Mouse (Mus musculus) testis, postnatal 10 days (tissue): Measurements from ENCODE around the gene Nemp1.

Experiments
- DNase-seq: peaks from one replicate; pipeline ENCODE4 v3.0.0; 2021; ENCODE audit warnings: low spot score

Nemp1 gene

DNA sequence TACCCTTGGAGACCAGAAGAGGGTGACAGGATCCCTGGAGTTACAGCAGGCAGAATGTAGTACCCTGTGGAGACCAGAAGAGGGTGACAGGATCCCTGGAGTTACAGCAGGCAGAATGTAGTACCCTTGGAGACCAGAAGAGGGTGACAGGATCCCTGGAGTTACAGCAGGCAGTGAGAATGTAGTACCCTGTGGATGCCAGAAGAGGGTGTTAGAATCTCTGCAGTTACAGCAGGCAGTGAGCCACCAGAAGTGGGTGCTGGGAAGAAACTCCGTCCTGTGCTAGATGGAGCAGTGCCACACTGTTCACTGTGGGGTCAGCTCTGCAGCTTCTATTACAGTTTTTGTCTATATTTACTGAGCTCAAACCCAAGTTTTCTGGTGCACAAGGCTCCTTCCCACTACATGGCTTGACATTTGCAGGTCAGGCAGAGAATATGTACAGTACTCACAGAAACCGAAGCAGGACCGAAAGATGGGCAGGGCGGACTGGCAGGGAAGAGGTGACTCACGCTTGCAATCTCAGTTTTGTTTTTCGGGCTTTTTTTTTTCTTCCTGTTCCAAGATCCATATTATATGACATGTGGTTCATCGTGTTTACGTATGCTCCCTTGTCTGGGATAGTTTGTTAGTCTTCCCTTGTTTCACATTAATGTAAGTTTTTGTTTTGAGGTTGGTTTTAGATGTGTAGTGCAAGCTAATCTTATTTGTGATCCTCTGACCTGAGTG lies 8.3 kb downstream of the Nemp1 start:
- peak; percentile 86 for DNase-seq

- DNase-seq = no peak
Measured at GRCm38 (mm10) chr10:127675859-127676398, 9.2 kb downstream of the Nemp1 start.

DNA sequence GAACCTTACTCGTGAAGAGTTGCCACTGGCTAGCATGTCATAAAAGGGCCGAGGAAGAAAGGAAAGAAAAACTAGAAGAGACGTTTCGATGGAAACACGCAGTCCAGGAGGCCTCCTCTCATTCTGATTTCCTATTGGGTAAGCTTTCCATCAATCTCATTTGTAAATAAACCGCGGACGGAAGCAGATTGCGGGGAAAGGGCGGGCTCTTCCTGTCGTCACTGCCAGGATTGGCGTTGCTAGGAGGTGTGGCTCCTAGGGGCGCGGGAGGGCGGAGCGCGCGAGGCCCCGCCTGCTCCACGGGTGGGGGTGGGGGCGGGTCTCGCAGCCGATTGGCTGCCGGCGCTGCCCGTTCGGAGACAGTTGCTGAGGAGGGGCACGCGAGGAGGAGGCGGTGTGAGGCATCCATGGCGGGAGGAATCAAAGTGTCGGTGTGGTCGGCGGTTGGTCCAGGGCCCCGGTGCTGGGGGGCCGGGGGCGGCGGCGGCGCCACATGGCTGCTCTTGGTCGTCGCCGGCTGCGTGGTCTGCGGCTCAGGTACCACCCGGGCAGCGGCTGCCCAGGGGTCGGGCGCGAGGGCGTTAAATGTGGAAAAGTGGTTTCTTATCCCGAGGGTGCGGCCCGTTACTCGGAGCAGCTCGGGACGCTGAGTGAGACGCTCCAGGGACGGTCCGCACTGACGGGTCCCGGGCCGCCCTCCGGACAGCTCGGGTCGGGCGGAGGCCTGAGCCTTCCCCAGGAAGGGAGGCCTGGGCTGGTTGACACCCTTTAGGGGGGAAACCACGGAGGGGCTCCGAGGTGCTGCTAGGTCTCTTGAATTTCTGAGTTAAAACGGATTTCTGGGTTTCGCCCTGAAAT lies 10.2 kb downstream of the Nemp1 start:
- peak; percentile 93 for DNase-seq

- peak; percentile 76 for DNase-seq
Measured at GRCm38 (mm10) chr10:127677591-127678336, 11.1 kb downstream of the Nemp1 start.

- DNase-seq = no peak
Measured at GRCm38 (mm10) chr10:127679208-127679607, 12.5 kb downstream of the Nemp1 start.

DNA sequence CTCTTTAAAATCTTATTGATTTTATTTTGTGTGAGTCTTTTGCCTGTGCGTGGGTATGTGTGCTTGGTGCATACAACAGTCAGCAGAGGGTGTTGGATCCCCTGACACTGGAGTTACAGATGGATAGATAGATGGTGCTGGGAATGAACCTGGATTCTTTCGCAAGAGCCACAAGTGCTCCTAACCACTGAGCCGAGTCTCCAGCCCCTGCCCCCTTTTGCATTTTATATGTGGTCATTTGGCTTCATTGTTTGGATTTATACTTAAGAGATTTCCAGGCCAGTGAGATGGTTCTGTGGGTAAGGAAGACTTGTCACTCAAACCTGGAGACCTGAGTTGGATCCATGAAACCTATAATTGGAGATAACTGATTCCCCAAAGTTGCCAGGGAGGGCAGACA lies 13.2 kb downstream of the Nemp1 start:
- DNase-seq = no peak

GRCm38 (mm10) chr10:127682886-127683285 lies 16.2 kb downstream of the Nemp1 start:
- no peak for DNase-seq

DNA sequence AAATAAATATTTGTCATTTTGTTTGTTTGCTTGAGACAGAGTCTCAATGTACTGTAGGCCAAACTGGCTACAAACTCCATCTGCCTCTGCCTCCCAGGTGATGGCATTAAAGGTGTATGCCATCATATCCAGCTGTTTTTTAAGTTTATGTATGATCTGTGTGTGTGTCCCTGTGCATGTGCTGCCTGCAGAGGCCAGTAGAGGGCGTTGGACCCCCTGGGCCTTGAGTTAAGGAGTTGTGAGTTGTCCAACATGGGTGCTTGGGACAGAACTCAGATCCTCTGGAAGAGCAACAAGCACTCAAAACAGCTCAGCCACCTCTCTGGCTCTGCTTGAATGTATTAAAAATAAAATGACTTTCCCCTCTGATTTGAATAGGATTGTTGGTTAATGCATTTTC lies 24.4 kb downstream of the Nemp1 start:
- no peak for DNase-seq

- no peak for DNase-seq
Measured at GRCm38 (mm10) chr10:127694636-127695035, 27.9 kb downstream of the Nemp1 start.

DNA sequence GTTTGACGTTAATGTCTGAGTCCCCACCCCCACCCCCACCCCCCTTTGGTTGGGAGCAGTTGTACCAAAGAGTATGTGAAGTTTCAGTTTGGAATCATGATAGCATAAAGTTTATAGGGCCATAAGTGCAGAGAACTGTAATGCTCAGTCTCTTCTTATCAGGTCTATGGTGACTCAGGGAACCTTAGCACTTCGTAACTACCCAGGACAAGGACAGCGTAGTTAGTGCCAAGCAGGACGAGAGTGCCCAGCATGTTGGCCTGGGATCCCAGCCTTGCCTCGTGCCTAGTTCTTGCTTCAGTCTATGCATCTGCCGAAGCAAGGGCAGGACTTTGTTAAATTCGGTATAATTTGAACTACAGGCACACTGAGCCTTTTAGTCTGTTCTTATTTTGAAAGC lies 29.1 kb downstream of the Nemp1 start:
- no peak for DNase-seq

- no peak for DNase-seq
Measured at GRCm38 (mm10) chr10:127698966-127699365, 32.3 kb downstream of the Nemp1 start.

- DNase-seq = no peak
Measured at GRCm38 (mm10) chr10:127703299-127703698, 36.6 kb downstream of the Nemp1 start.

- DNase-seq = no peak
Measured at GRCm38 (mm10) chr10:127704293-127704692, 37.6 kb downstream of the Nemp1 start.

GRCm38 (mm10) chr10:127704766-127705220 lies 38.1 kb downstream of the Nemp1 start, which contains the start of gene Myo1a:
Gene Myo1a, plus strand, starts transcription at chr10:127705170.
- DNase-seq = no peak

DNA sequence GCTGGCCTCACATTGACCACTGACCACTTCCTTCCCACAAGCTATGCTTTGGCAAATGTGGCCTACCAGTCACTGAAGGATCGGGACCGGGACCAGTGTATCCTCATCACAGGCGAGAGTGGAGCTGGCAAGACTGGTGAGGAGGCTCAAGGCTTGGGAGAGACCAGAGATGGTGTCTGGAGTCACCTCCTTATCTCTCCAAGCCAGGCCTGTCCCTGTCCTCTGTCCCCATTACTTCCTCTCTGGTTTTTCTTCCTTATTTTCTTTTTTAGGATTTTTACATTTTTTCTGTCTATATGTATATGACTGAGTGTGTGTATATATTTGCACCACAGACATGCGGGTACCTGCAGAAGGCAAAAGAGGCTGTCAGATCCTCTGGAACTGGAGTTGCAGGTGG lies 39.1 kb downstream of the Nemp1 start:
- DNase-seq = no peak

- DNase-seq = peak; percentile 87
Measured at GRCm38 (mm10) chr10:127707721-127708120, 41.0 kb downstream of the Nemp1 start.

DNA sequence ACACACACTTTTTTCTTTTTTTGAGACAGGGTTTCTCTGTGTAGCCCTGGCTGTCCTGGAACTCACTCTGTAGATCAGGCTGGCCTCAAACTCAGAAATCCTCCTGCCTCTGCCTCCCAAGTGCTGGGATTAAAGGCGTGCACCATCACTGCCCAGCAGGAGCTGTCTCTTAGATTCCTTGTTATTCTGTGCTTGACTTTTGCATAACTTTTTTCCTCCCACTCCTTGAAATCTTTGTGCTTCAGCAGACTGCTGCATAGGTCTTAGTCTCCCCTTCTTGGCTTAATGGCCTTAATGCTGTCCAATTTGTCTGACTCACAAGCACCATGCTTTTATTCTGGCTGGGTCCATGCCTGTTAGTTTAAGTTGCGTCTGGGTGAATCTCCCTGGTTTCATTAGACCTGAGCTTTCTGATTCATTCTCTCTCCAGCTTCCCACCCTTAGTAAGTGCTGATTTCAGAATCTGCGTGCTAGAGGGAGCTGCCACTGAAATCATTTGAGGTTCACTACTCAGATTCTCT lies 42.2 kb downstream of the Nemp1 start:
- DNase-seq = no peak

DNA sequence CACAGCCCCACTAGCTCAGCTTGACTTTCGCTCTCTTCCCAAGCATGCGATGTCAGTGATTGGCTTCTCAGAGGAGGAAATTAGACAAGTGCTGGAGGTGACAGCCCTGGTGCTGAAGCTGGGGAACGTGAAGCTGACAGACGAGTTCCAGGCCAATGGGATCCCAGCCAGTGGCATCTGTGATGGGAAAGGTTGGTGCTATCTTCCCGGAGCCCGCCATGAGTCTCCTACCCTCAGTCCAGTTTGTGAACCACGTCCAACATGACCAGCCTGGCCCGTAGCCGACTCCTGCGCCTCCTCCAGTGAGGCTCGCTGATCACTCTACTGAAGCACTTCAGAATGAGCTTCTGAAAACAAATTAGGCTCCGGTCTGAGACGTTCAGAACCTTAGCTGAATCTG lies 43.6 kb downstream of the Nemp1 start:
- no peak for DNase-seq

DNA sequence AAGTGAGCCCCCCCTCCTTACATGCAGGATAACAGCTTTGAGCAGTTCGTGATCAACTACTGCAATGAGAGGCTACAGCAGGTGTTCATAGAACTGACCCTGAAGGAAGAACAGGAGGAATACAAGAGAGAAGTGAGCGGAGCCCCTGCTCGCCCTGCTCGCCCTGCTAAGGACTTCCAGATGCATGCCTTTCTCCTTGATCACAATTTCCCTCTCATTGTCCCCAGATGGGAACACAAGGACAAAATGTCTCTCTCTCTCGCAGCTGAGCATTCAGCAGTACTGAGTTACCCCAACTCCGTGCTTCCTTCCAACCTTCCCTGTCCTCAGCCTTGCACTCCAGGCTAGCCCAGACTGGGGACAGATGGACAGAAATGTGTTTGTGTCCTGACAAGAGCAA lies 46.0 kb downstream of the Nemp1 start:
- no peak for DNase-seq

DNA sequence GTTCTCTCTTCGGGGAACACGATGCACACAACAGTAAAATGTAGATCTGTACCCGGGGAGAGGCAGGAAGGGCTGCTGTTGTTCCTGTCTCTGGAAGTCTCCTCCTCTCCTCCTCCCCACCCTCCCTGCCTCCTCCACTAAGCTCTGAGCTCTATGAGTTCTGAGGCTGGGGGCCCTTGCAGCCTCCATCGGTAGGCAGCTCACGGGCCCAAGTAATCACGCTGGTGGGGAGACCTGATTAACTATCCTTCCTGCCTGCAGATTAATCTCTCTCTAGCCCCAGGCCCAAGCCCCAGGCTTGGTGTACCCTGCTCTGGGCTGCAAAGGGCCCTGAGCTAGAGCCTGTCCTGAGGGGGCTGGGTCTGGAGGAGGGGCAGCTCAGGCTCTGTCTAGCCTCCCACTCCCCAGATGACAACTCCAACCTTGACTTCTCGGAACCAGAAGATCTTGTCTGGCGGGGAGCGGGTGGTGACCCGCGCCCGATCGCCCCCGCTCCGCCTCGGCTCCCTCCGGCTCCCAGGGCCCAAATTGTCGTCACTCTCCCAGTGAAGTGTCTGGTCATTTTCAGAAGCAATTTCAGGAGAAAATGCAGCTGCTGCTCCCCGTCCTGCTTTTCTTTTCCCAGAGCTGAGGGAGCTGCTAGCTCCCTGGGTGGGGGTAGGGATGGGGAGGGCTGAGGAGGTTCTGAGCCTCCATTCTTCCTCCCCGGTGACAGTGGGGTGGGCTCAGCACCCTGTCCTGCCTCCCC lies 55.1 kb downstream of the Nemp1 start:
- DNase-seq = no peak

GRCm38 (mm10) chr10:127724178-127724577 lies 57.5 kb downstream of the Nemp1 start, which contains the start of gene Tac2:
Gene Tac2, plus strand, starts transcription at chr10:127724478.
- no peak for DNase-seq
